Mouse (Mus musculus): Measurements from ENCODE around the gene Tiam1. TPM values are rescaled to one million over a fixed set of nuclear protein-coding genes. Genes with fewer than 3 reads are reported as not detected.

The Tiam1 gene
- total and polyA plus RNA-seq, 2 experiments, result 0.27 to 0.65 TPM

- no peaks in the 10 kb centered on the region for H3K36me3 ChIP-seq (ENCODE audit: control insufficient read depth, insufficient read depth, low read length)
- no peak overlapping the region for H3K9ac ChIP-seq (ENCODE audit: low read depth, low read length)
- H3K27ac ChIP-seq (replicated peaks; ENCODE audit: insufficient read depth, low read depth, low read length), result no peak overlapping the region
- H3K4me1 ChIP-seq (ENCODE audit: control insufficient read depth, insufficient read depth, low read length), result no peaks in the 10 kb centered on the region
- H3K4me3 ChIP-seq (ENCODE audit: insufficient read depth, low read depth, low read length), result no peak overlapping the region
- TF ChIP-seq POLR2A (IDR thresholded peaks at IDR 0.05; ENCODE audit: extremely low read depth, insufficient read depth, low read length) (no peak), CTCF (IDR thresholded peaks at IDR 0.05; ENCODE audit: low read depth, low read length) (no peak)
- no peak for DNase-seq (ENCODE audit: extremely low read depth, low read depth, low spot score)
- H3K27me3 ChIP-seq (ENCODE audit: control insufficient read depth, insufficient read depth, low read length), result no peaks in the 10 kb centered on the region
- WGBS, result 82% methylated on average over 8 of the region's 8 CpGs
- no peaks in the 10 kb centered on the region for H3K79me2 ChIP-seq (ENCODE audit: control insufficient read depth, insufficient read depth, low read length)
Observed at GRCm38 (mm10) chr16:90181673-90182072, 38.1 kb upstream of the Tiam1 start.

- Histone ChIP-seq H3K4me3 (ENCODE audit: insufficient read depth, low read depth, low read length) (no peak overlapping the region), H3K4me1 (ENCODE audit: control insufficient read depth, insufficient read depth, low read length) (no peaks in the 10 kb centered on the region), H3K27me3 (ENCODE audit: control insufficient read depth, insufficient read depth, low read length) (no peaks in the 10 kb centered on the region), H3K27ac (replicated peaks; ENCODE audit: insufficient read depth, low read depth, low read length) (no peak overlapping the region), H3K79me2 (ENCODE audit: control insufficient read depth, insufficient read depth, low read length) (no peaks in the 10 kb centered on the region), H3K36me3 (ENCODE audit: control insufficient read depth, insufficient read depth, low read length) (no peaks in the 10 kb centered on the region), H3K9ac (ENCODE audit: low read depth, low read length) (no peak overlapping the region)
- DNase-seq (ENCODE audit: extremely low read depth, low read depth, low spot score), result no peak
- no peak for TF ChIP-seq POLR2A (IDR thresholded peaks at IDR 0.05; ENCODE audit: extremely low read depth, insufficient read depth, low read length)
- TF ChIP-seq CTCF (IDR thresholded peaks at IDR 0.05; ENCODE audit: low read depth, low read length), result no peak
- WGBS, result 70% methylated on average over 6 of the region's 6 CpGs
Observed at GRCm38 (mm10) chr16:90180975-90181374, 37.4 kb upstream of the Tiam1 start.

GRCm38 (mm10) chr16:90179892-90180291 is 36.3 kb upstream of the Tiam1 start:
- no peaks in the 10 kb centered on the region for H3K4me1 ChIP-seq (ENCODE audit: control insufficient read depth, insufficient read depth, low read length)
- H3K27me3 ChIP-seq (ENCODE audit: control insufficient read depth, insufficient read depth, low read length), result no peaks in the 10 kb centered on the region
- no peak overlapping the region for H3K27ac ChIP-seq (replicated peaks; ENCODE audit: insufficient read depth, low read depth, low read length)
- no peak overlapping the region for H3K4me3 ChIP-seq (ENCODE audit: insufficient read depth, low read depth, low read length)
- WGBS, result 88% methylated on average over 5 of the region's 5 CpGs
- H3K9ac ChIP-seq (ENCODE audit: low read depth, low read length), result no peak overlapping the region
- no peaks in the 10 kb centered on the region for H3K79me2 ChIP-seq (ENCODE audit: control insufficient read depth, insufficient read depth, low read length)
- no peak for TF ChIP-seq POLR2A (IDR thresholded peaks at IDR 0.05; ENCODE audit: extremely low read depth, insufficient read depth, low read length)
- no peak for TF ChIP-seq CTCF (IDR thresholded peaks at IDR 0.05; ENCODE audit: low read depth, low read length)
- DNase-seq (ENCODE audit: extremely low read depth, low read depth, low spot score), result no peak
- no peaks in the 10 kb centered on the region for H3K36me3 ChIP-seq (ENCODE audit: control insufficient read depth, insufficient read depth, low read length)

GRCm38 (mm10) chr16:90178404-90178803 is 34.8 kb upstream of the Tiam1 start:
- no peaks in the 10 kb centered on the region for H3K27me3 ChIP-seq (ENCODE audit: control insufficient read depth, insufficient read depth, low read length)
- H3K27ac ChIP-seq (replicated peaks; ENCODE audit: insufficient read depth, low read depth, low read length), result no peak overlapping the region
- H3K79me2 ChIP-seq (ENCODE audit: control insufficient read depth, insufficient read depth, low read length), result no peaks in the 10 kb centered on the region
- H3K9ac ChIP-seq (ENCODE audit: low read depth, low read length), result no peak overlapping the region
- H3K36me3 ChIP-seq (ENCODE audit: control insufficient read depth, insufficient read depth, low read length), result no peaks in the 10 kb centered on the region
- 88% methylated on average over 3 of the region's 3 CpGs for WGBS
- no peak for DNase-seq (ENCODE audit: extremely low read depth, low read depth, low spot score)
- TF ChIP-seq CTCF (IDR thresholded peaks at IDR 0.05; ENCODE audit: low read depth, low read length) (no peak), POLR2A (IDR thresholded peaks at IDR 0.05; ENCODE audit: extremely low read depth, insufficient read depth, low read length) (no peak)
- no peaks in the 10 kb centered on the region for H3K4me1 ChIP-seq (ENCODE audit: control insufficient read depth, insufficient read depth, low read length)
- H3K4me3 ChIP-seq (ENCODE audit: insufficient read depth, low read depth, low read length), result no peak overlapping the region

- no peak overlapping the region for H3K4me3 ChIP-seq (ENCODE audit: insufficient read depth, low read depth, low read length)
- no peaks in the 10 kb centered on the region for H3K36me3 ChIP-seq (ENCODE audit: control insufficient read depth, insufficient read depth, low read length)
- no peaks in the 10 kb centered on the region for H3K4me1 ChIP-seq (ENCODE audit: control insufficient read depth, insufficient read depth, low read length)
- 65% methylated on average over 8 of the region's 8 CpGs for WGBS
- no peaks in the 10 kb centered on the region for H3K27me3 ChIP-seq (ENCODE audit: control insufficient read depth, insufficient read depth, low read length)
- DNase-seq (ENCODE audit: extremely low read depth, low read depth, low spot score), result no peak
- H3K27ac ChIP-seq (replicated peaks; ENCODE audit: insufficient read depth, low read depth, low read length), result no peak overlapping the region
- H3K79me2 ChIP-seq (ENCODE audit: control insufficient read depth, insufficient read depth, low read length), result no peaks in the 10 kb centered on the region
- TF ChIP-seq CTCF (IDR thresholded peaks at IDR 0.05; ENCODE audit: low read depth, low read length), result no peak
- no peak for TF ChIP-seq POLR2A (IDR thresholded peaks at IDR 0.05; ENCODE audit: extremely low read depth, insufficient read depth, low read length)
- H3K9ac ChIP-seq (ENCODE audit: low read depth, low read length), result no peak overlapping the region
Observed at GRCm38 (mm10) chr16:90177425-90177824, 33.9 kb upstream of the Tiam1 start.

- no peaks in the 10 kb centered on the region for H3K27me3 ChIP-seq (ENCODE audit: control insufficient read depth, insufficient read depth, low read length)
- H3K4me1 ChIP-seq (ENCODE audit: control insufficient read depth, insufficient read depth, low read length), result no peaks in the 10 kb centered on the region
- DNase-seq (ENCODE audit: extremely low read depth, low read depth, low spot score), result no peak
- WGBS, result 68% methylated on average over 10 of the region's 10 CpGs
- no peaks in the 10 kb centered on the region for H3K36me3 ChIP-seq (ENCODE audit: control insufficient read depth, insufficient read depth, low read length)
- no peak overlapping the region for H3K4me3 ChIP-seq (ENCODE audit: insufficient read depth, low read depth, low read length)
- no peak overlapping the region for H3K27ac ChIP-seq (replicated peaks; ENCODE audit: insufficient read depth, low read depth, low read length)
- H3K9ac ChIP-seq (ENCODE audit: low read depth, low read length), result no peak overlapping the region
- no peaks in the 10 kb centered on the region for H3K79me2 ChIP-seq (ENCODE audit: control insufficient read depth, insufficient read depth, low read length)
- no peak for TF ChIP-seq POLR2A (IDR thresholded peaks at IDR 0.05; ENCODE audit: extremely low read depth, insufficient read depth, low read length)
- TF ChIP-seq CTCF (IDR thresholded peaks at IDR 0.05; ENCODE audit: low read depth, low read length), result no peak
Observed at GRCm38 (mm10) chr16:90176472-90176871, 32.9 kb upstream of the Tiam1 start.
